Mouse (Mus musculus): ENCODE results near the gene Slc16a10.
A peak's percentile ranks its signal among the peaks of the same experiment; 100 is the strongest.

Gene Slc16a10

GRCm38 (mm10) chr10:40147325-40148059 lies 5.4 kb upstream of the Slc16a10 start:
- DNase-seq, result no peak

- DNase-seq, result no peak
Measured at GRCm38 (mm10) chr10:40146451-40146850, 4.4 kb upstream of the Slc16a10 start.

- no peak for DNase-seq
Measured at GRCm38 (mm10) chr10:40144815-40145214, 2.8 kb upstream of the Slc16a10 start.

GRCm38 (mm10) chr10:40141016-40141851 lies 824 bp downstream of the Slc16a10 start:
- DNase-seq, result peak; percentile 32

GRCm38 (mm10) chr10:40139646-40140045 lies 2.4 kb downstream of the Slc16a10 start:
- DNase-seq, result no peak

- no peak for DNase-seq
Measured at GRCm38 (mm10) chr10:40135807-40136778, 6.0 kb downstream of the Slc16a10 start.

GRCm38 (mm10) chr10:40134906-40135305 lies 7.2 kb downstream of the Slc16a10 start:
- DNase-seq, result no peak

- DNase-seq, result no peak
Measured at GRCm38 (mm10) chr10:40133636-40134035, 8.4 kb downstream of the Slc16a10 start.

GRCm38 (mm10) chr10:40131690-40132418 lies 10.2 kb downstream of the Slc16a10 start:
- no peak for DNase-seq

- DNase-seq, result no peak
Measured at GRCm38 (mm10) chr10:40130126-40130525, 11.9 kb downstream of the Slc16a10 start.

- no peak for DNase-seq
Measured at GRCm38 (mm10) chr10:40129134-40129533, 12.9 kb downstream of the Slc16a10 start.

- DNase-seq, result no peak
Measured at GRCm38 (mm10) chr10:40128497-40128896, 13.6 kb downstream of the Slc16a10 start.

GRCm38 (mm10) chr10:40125200-40125599 lies 16.9 kb downstream of the Slc16a10 start:
- DNase-seq, result no peak

- DNase-seq, result no peak
Measured at GRCm38 (mm10) chr10:40124570-40124969, 17.5 kb downstream of the Slc16a10 start.

GRCm38 (mm10) chr10:40124096-40124495 lies 18.0 kb downstream of the Slc16a10 start:
- DNase-seq, result no peak

GRCm38 (mm10) chr10:40119466-40119865 lies 22.6 kb downstream of the Slc16a10 start:
- DNase-seq, result no peak

GRCm38 (mm10) chr10:40118743-40119387 lies 23.2 kb downstream of the Slc16a10 start:
- DNase-seq, result no peak

GRCm38 (mm10) chr10:40113517-40114085 lies 28.5 kb downstream of the Slc16a10 start:
- DNase-seq, result no peak

- DNase-seq, result no peak
Measured at GRCm38 (mm10) chr10:40112256-40112655, 29.8 kb downstream of the Slc16a10 start.

- no peak for DNase-seq
Measured at GRCm38 (mm10) chr10:40109520-40109919, 32.5 kb downstream of the Slc16a10 start.

- DNase-seq, result no peak
Measured at GRCm38 (mm10) chr10:40108992-40109391, 33.1 kb downstream of the Slc16a10 start.
